Mouse (Mus musculus) intestine, embryonic 16.5 days (tissue): ENCODE data around the gene Gnb2. TPM values are rescaled to one million over a fixed set of nuclear protein-coding genes. Genes with fewer than 3 reads are reported as not detected.

ENCODE experiments used
- ATAC-seq: fragments of 200-750 bp; cut with Nextera tagmentation; 2 replicates; pipeline ENCODE4 v1.8.0; 2017; ENCODE audit warnings: moderate TSS enrichment, moderate library complexity
- H3K27ac ChIP-seq: fragments of 300-500 bp; sonication (generic); 2 replicates; pipeline ENCODE4 v1.5.1; 2014; ENCODE audit warnings: mild to moderate bottlenecking, low read length
- H3K27me3 ChIP-seq: fragments of 300-500 bp; sonication (generic); replicated peaks from 2 replicates; pipeline ENCODE4 v1.6.1; 2014; ENCODE audit warnings: low read length, control low read depth, mixed read lengths; ENCODE audit not compliant: control insufficient read depth, insufficient read depth
- H3K36me3 ChIP-seq: fragments of 300-500 bp; sonication (generic); 2 replicates; pipeline ENCODE4 v1.6.1; 2014; ENCODE audit warnings: low read length, control low read depth; ENCODE audit not compliant: control insufficient read depth, insufficient read depth
- H3K4me1 ChIP-seq: fragments of 300-500 bp; sonication (generic); 2 replicates; pipeline ENCODE4 v1.6.1; 2014; ENCODE audit warnings: low read length, control low read depth, mixed read lengths; ENCODE audit not compliant: control insufficient read depth, insufficient read depth
- H3K4me2 ChIP-seq: fragments of 300-500 bp; sonication (generic); 2 replicates; pipeline ENCODE4 v1.6.1; 2014; ENCODE audit warnings: low read depth, low read length, control low read depth
- H3K4me3 ChIP-seq: fragments of 300-500 bp; sonication (generic); 2 replicates; pipeline ENCODE4 v1.5.1; 2014; ENCODE audit warnings: mild to moderate bottlenecking, low read length
- H3K9ac ChIP-seq: fragments of 300-500 bp; sonication (generic); 2 replicates; pipeline ENCODE4 v1.6.1; 2014; ENCODE audit warnings: low read depth, low read length
- H3K9me3 ChIP-seq: fragments of 300-500 bp; sonication (generic); 2 replicates; pipeline ENCODE4 v1.6.1; 2016; ENCODE audit warnings: low read length, control low read depth; ENCODE audit not compliant: control insufficient read depth
- WGBS: fragments of 180-500 bp; shearing (Covaris S2); extraction: QIAGEN DNeasy Blood & Tissue Kit; methylation state at CpG from one replicate; pipeline ENCODE4 v1.1.7; 2014; 5-methylcytosine and 5-hydroxymethylcytosine counted together
- polyA plus RNA-seq: library from polyadenylated mRNA; unstranded; fragments of >200 nt; fragmentation: Nextera tagmentation; extraction: Ambion mirVana; gene quantifications from 2 replicates; pipeline ENCODE4 v1.2.1, GENCODE M21; 2015

The Gnb2 gene
- polyA plus RNA-seq, 1 experiment from 2014 or later, result 354 TPM

DNA sequence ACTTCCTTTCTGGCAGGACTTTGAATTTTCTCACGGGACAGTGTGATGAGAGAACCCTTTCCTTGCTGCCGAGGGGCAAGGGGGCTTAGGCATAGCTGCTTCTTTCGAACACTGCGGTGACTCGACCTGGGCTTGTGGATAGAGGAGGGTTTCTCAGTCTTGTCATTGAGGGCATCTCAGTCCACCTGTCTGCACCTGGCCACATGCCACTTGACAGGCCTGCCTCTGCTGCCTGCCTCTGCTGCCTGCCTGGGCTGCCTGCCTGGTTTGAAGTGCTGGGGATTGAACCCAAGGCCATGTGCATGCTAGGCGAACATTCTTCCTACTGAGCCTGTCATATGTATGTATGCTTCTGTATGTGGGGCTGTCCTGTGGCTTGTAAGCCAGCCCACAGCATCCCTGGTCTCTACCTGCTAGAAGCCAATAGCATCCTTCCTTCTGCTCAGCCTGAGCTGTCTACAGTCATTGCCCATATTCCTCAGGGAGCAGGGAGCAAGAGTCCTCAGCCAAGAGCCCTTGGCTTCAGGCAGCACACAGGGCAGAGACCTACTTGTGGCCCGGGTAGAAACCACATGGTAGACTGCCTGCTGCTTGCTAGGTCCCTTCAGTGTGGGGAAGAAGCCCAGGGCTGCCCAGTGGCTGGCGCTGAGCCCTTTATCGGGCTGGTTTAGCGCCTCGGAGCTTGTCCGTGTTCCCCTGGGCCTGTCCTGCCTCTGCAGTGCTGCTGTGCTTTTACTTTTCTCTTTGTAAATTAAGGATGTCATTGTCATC lies 19.2 kb downstream of the Gnb2 start:
- peaks cover 9% of the 10 kb centered on the region for H3K36me3 ChIP-seq
- no peak overlapping the region for H3K4me2 ChIP-seq
- no peak overlapping the region for H3K27ac ChIP-seq
- WGBS, result 84% methylated on average over 12 of the region's 12 CpGs
- H3K9ac ChIP-seq, result no peak overlapping the region
- H3K27me3 ChIP-seq, result no peaks in the 10 kb centered on the region
- no peaks in the 10 kb centered on the region for H3K9me3 ChIP-seq
- H3K4me3 ChIP-seq, result no peak overlapping the region
- peaks cover 27% of the 10 kb centered on the region for H3K4me1 ChIP-seq
- ATAC-seq, result no peak

DNA sequence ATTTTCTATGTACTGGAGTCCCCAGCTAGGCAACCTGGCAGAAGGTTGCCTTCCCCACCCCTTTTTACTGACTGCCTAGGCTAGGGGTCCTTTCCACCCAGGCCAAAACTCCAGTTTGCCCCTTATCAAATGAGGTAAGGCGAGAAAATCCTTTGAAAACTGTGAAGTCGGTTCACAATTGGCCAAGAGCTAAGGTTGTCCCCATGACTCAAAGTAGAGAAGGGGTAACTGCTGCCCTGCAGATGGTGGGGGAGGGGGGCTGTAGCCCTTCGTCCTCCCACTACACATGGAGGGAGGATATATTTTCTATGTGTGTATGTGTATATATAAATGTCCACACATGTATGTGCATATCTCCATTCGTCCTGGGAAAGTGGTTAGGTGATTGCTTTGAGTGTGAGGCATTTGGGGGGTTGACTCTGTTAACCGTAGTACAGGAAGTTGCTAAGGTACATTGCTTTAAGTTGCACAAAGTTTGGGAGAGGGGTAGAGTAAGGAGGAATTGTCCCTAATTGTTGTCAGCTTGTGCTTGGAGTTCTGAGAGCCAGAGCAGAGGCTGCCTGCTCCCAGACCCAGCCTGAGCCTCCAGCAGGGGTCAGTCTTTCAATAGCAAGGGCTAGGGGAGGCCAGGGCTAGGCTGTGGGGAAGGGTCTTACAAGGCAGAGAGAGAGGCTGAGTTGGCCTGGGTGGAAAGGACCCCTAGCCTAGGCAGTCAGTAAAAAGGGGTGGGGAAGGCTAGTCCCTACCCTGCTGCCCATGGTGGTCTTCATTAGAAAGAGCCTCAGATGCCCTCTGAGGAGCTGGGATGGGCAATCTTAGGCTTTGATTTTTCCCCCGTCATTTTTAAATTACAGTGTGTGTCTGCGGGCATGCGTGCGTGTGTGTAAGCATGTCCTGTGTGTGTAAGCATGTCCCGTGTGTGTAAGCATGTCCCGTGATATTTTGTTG lies 20.2 kb downstream of the Gnb2 start:
- Histone ChIP-seq H3K27me3 (no peaks in the 10 kb centered on the region), H3K4me1 (peaks cover 27% of the 10 kb centered on the region), H3K4me2 (no peak overlapping the region), H3K9ac (peak overlapping the region; percentile 29; the same call in 1 of the 2 replicates), H3K27ac (no peak overlapping the region), H3K36me3 (no peaks in the 10 kb centered on the region), H3K4me3 (no peak overlapping the region), H3K9me3 (no peaks in the 10 kb centered on the region)
- WGBS, result 77% methylated on average over 11 of the region's 11 CpGs
- no peak for ATAC-seq

DNA sequence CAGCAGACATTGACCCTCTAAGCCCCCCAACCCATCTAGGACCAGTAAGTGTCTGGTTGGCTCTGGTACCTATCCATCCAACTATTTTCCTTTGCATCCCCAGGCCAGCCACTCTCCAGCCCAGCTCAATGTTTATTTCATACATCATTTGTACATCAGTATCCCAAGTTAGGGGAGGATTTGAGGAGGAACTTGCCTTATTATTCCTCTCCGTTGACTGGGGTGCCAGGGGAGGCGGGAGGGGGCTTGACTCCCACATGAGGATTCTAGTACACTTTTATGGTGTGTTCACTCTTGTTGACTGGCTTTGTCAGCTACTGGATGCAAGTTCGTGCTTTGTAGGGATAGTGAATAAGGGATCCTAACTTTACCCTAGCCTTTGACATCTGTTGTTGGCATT lies 21.6 kb downstream of the Gnb2 start:
- ATAC-seq, result no peak
- 48% methylated on average over 3 of the region's 3 CpGs for WGBS
- Histone ChIP-seq H3K27ac (no peak overlapping the region), H3K9ac (peak overlapping the region; percentile 99; the same call in 1 of the 2 replicates), H3K4me2 (peak overlapping the region; percentile 87), H3K4me3 (peak overlapping the region; percentile 95), H3K9me3 (no peaks in the 10 kb centered on the region), H3K36me3 (no peaks in the 10 kb centered on the region), H3K4me1 (peaks cover 27% of the 10 kb centered on the region), H3K27me3 (no peaks in the 10 kb centered on the region)

DNA sequence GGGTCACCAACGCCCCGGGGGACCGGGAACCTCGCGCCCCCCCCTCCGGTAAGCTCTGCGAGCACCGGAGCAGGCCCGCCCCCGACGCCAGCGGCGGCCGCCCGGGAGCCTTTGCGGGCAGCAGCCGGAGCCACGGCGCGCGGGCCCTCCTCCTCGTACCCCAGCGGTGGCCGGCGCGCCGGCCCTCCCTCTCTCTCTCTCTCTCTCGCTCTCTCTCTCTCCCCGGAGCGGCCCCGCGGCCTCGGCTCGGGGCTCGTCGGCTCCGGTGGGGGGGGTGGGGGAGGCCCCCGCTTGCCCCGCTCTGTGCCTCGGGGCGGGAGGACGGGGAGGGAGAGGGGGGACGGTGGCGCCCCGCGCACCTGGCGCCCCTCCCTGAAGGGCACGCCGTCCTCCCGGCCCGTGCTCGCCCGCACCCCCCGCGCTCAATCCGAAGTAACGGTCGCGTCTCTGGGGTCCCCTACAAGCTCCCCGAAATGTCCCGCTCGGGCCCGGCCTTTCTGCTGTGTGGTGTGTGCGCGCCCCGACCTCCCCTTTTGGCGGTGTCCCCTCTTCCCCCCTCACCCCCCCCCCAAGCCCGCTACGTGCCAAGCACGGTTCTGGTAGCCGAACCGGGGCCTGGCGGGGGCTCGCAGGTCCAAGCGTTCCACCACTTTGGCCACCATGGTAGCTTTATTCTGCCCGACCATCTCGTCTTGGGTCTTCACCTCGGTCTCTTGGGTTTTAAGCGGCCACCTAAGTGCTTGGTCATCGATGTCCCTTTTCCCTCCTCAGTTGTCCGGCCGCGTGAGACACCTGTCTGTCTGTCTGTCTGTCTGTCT lies 22.5 kb downstream of the Gnb2 start:
- peak overlapping the region; percentile 95 for H3K4me3 ChIP-seq
- H3K4me1 ChIP-seq, result peaks cover 27% of the 10 kb centered on the region
- peak overlapping the region; percentile 99 for H3K9ac ChIP-seq
- under 1% methylated on average over 62 of the region's 83 CpGs for WGBS
- no peaks in the 10 kb centered on the region for H3K27me3 ChIP-seq
- ATAC-seq, result peak; percentile 52
- H3K36me3 ChIP-seq, result no peaks in the 10 kb centered on the region
- peak overlapping the region; percentile 78 for H3K27ac ChIP-seq
- H3K9me3 ChIP-seq, result no peaks in the 10 kb centered on the region
- H3K4me2 ChIP-seq, result peak overlapping the region; percentile 87

DNA sequence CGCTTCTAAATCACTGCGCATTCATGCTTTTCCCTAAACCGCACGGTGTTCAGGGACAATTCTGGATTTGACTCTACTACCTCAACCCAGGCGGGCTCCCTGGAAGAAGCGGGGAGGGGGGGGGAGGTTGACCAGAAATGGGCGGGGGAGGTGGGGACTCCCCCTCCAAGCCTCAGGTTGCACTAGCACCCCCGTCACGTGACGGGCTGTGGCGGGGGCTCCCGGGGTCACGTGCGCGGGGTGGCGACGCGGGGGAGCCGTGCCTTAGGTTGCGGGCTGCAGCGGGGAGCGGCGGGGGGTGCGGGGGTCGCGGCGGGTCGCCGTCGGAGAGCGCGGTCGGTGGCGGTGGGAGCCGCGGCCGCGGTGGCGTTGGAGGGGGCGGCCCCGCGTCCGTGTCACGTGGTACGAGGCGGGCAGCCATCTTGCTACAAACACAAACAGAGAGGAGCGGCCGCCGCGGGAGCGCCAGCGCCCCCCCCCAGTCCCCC lies 23.3 kb downstream of the Gnb2 start:
- Histone ChIP-seq H3K27ac (peak overlapping the region; percentile 78), H3K4me3 (peak overlapping the region; percentile 95), H3K36me3 (no peaks in the 10 kb centered on the region), H3K27me3 (no peaks in the 10 kb centered on the region), H3K9ac (peak overlapping the region; percentile 99), H3K9me3 (no peaks in the 10 kb centered on the region), H3K4me1 (peaks cover 27% of the 10 kb centered on the region), H3K4me2 (peak overlapping the region; percentile 60)
- ATAC-seq, result peak; percentile 80
- WGBS, result 2% methylated on average over 27 of the region's 52 CpGs

DNA sequence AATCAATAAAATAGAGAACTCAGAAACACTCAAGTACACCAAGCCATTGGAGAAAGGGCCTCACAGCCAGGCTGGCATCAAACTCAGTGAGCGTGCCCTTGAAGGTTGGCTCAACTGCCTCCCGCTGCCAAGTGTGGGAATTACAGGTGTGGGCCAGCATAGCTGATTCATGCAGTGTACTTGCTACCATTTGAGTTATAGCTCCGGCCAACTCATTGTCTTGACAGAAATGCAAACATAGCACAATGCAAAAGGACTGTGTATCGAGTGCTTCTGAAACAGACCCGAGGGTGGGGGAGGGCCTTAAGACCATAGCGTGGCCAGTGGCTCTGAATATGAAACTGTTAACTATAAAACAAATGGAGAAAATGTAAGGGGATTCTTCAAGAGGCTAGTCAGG lies 29.3 kb downstream of the Gnb2 start:
- Histone ChIP-seq H3K36me3 (no peaks in the 10 kb centered on the region), H3K9me3 (no peaks in the 10 kb centered on the region), H3K9ac (no peak overlapping the region), H3K4me3 (no peak overlapping the region), H3K27me3 (no peaks in the 10 kb centered on the region), H3K4me1 (peaks cover 14% of the 10 kb centered on the region), H3K4me2 (no peak overlapping the region), H3K27ac (no peak overlapping the region)
- 82% methylated on average over 6 of the region's 6 CpGs for WGBS
- ATAC-seq, result no peak

DNA sequence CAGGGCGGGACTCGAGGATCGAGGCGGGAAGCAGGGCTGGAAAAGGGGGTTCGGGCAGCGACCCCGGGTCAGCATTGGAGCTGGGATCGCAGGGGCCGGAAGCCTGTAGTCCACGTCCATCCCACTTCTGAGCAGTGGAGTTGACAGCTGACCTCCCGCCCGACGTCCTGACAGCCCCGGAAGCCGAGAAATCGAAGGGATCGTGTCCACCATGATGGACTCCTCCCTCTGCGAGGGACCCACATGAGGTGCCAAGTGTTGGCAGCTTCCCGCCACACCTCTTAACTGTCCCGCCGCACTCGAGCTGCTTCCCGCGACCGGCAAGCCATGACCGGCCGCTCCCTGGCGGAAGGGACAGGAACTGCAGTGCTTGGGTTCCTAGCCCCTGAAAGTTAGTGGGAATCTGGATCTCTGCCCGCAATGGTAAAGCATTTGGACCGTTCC lies 30.6 kb downstream of the Gnb2 start:
- WGBS, result under 1% methylated on average over 29 of the region's 30 CpGs
- peak overlapping the region; percentile 64 for H3K4me3 ChIP-seq

DNA sequence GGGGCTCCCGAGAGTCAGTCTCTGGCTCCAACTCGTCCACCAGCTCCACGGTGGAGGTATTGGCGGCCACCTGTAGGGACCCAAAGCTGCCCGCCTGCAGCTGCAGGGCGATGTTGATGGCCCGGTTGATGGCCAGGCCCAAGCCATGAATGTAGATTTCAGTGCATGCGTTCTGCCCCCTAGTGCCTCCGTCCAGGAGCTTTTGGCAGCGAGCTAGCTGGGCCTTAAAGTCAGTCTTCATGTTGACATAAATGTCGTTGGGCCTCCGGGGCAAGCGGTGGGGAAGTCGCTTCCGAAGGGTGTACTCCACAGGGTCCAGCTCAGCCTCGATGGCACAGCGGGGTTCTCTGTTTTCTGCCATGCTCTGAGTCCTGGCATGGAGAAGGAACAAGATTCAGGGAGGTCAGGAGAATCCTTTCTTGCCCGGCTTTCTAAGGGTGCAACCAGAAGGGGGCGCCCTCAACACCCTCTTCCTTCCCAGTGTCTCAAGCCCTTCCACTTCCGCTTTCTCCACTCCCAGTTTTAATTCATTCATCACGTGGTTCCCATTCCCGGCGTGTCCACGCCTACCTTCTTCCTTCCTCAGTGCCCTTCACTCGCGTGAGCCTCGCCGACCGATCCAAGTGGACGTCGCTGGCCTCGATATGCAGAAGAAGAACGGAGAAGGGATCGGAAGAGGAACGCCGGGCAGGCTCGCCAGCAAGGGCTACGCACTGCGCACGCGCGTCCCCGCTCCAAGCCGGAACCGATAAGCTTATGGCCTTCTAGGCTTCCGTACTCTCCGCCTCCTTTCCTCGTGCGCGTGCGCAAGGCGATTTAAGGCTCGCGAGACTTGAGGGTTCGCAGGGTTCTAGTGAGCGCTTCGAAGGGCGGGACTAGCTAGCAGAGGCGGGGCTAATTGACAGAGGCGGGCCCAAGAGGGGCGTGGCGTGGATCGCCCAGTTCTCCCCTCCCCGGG lies 31.3 kb downstream of the Gnb2 start, which contains the start of gene Pop7:
Gene Pop7, minus strand, starts transcription at position 810 of the 958 bp plus-strand sequence.
- ATAC-seq, result peak; percentile 96
- Histone ChIP-seq H3K27ac (peak within 1 kb of the TSS; percentile 96), H3K4me3 (peak within 1 kb of the TSS; percentile 64), H3K27me3 (no peaks in the 10 kb centered on the region), H3K4me2 (peak within 1 kb of the TSS; percentile 91), H3K4me1 (peaks cover 14% of the 10 kb centered on the region), H3K9me3 (no peaks in the 10 kb centered on the region), H3K9ac (peak within 1 kb of the TSS; percentile 86), H3K36me3 (no peaks in the 10 kb centered on the region)
- WGBS, result 1% methylated on average over 64 of the region's 64 CpGs

More for the DNA sequence above, 30.6 kb downstream of the Gnb2 start:
- H3K27me3 ChIP-seq, result no peaks in the 10 kb centered on the region
- no peaks in the 10 kb centered on the region for H3K36me3 ChIP-seq
- H3K4me1 ChIP-seq, result peaks cover 14% of the 10 kb centered on the region
- ATAC-seq, result peak; percentile 90
- no peaks in the 10 kb centered on the region for H3K9me3 ChIP-seq
- H3K27ac ChIP-seq, result peak overlapping the region; percentile 82
- peak overlapping the region; percentile 57 for H3K4me2 ChIP-seq
- H3K9ac ChIP-seq, result peak overlapping the region; percentile 86
